Mouse (Mus musculus) liver, embryonic 14 days (tissue): ENCODE measurements around the gene Gm11084. TPM values are rescaled to one million over a fixed set of nuclear protein-coding genes. Genes with fewer than 3 reads are reported as not detected.

Experiments used
- polyA plus RNA-seq: library from polyadenylated mRNA; depleted of rRNA; stranded (reverse); fragments of >200 nt; gene quantifications from 2 replicates; pipeline ENCODE4 v1.2.3, GENCODE M21; 2012; rRNA removed

Gene Gm11084
- polyA plus RNA-seq = not detected in 2 replicates

GRCm38 (mm10) chr2:72986616-72987015 is at the start of gene Gm11084:
Gene Gm11084 (minus strand): TSS chr2:72986716.

GRCm38 (mm10) chr2:72980337-72981074 is 6.0 kb downstream of the Gm11084 start, which contains the start of gene Sp3:
Gene Sp3 (minus strand): TSS chr2:72980446.

Other genes starting within 250 kb of the Gm11084 start
- gene Sp3, start 6.3 kb downstream of the Gm11084 start, polyA plus RNA-seq = 19.1 and 22.4 TPM in 2 replicates
- gene Ola1, start 232.2 kb upstream of the Gm11084 start, polyA plus RNA-seq = 29.5 and 33.0 TPM in 2 replicates